Mouse (Mus musculus): ENCODE results near the gene Slc35e3.
A peak's percentile ranks its signal among the peaks of the same experiment; 100 is the strongest.
"Not testable (repeated sequence)": the region's sequence is repeated elsewhere in the genome, so short reads cannot be mapped to it uniquely, and the experiment has no call there.

Gene Slc35e3

GRCm38 (mm10) chr10:117712871-117713270, 33.3 kb downstream of the Slc35e3 start:
- no peak for DNase-seq (ENCODE audit: low spot score)

GRCm38 (mm10) chr10:117712191-117712754, 33.9 kb downstream of the Slc35e3 start:
- DNase-seq (ENCODE audit: low spot score): no peak

- DNase-seq (ENCODE audit: low spot score): no peak
These were observed 34.8 kb downstream of the Slc35e3 start for GRCm38 (mm10) chr10:117711408-117711807.

GRCm38 (mm10) chr10:117710604-117711141, 35.5 kb downstream of the Slc35e3 start, which contains the start of gene Mdm2:
Gene Mdm2 (minus strand): TSS chr10:117710758.
- peak; percentile 92 for DNase-seq (ENCODE audit: low spot score)

GRCm38 (mm10) chr10:117709930-117710603, 36.1 kb downstream of the Slc35e3 start:
- peak; percentile 76 for DNase-seq (ENCODE audit: low spot score)

GRCm38 (mm10) chr10:117709326-117709830, 36.8 kb downstream of the Slc35e3 start:
- DNase-seq (ENCODE audit: low spot score): no peak

GRCm38 (mm10) chr10:117708856-117709255, 37.3 kb downstream of the Slc35e3 start:
- DNase-seq (ENCODE audit: low spot score): no peak

GRCm38 (mm10) chr10:117708376-117708775, 37.8 kb downstream of the Slc35e3 start:
- DNase-seq (ENCODE audit: low spot score): no peak

GRCm38 (mm10) chr10:117707114-117707838, 38.9 kb downstream of the Slc35e3 start:
- DNase-seq (ENCODE audit: low spot score): no peak

- DNase-seq (ENCODE audit: low spot score): no peak
These were observed 39.7 kb downstream of the Slc35e3 start for GRCm38 (mm10) chr10:117706440-117706839.

- no peak for DNase-seq (ENCODE audit: low spot score)
These were observed 40.4 kb downstream of the Slc35e3 start for GRCm38 (mm10) chr10:117705806-117706205.

GRCm38 (mm10) chr10:117704964-117705335, 41.2 kb downstream of the Slc35e3 start:
- no peak for DNase-seq (ENCODE audit: low spot score)

GRCm38 (mm10) chr10:117704314-117704963, 41.7 kb downstream of the Slc35e3 start:
- DNase-seq (ENCODE audit: low spot score): not testable (repeated sequence)

GRCm38 (mm10) chr10:117703506-117703905, 42.7 kb downstream of the Slc35e3 start:
- DNase-seq (ENCODE audit: low spot score): no peak

GRCm38 (mm10) chr10:117702024-117702833, 43.9 kb downstream of the Slc35e3 start:
- DNase-seq (ENCODE audit: low spot score): no peak

- no peak for DNase-seq (ENCODE audit: low spot score)
These were observed 44.9 kb downstream of the Slc35e3 start for GRCm38 (mm10) chr10:117701034-117701829.

GRCm38 (mm10) chr10:117700450-117700849, 45.7 kb downstream of the Slc35e3 start:
- DNase-seq (ENCODE audit: low spot score): no peak

GRCm38 (mm10) chr10:117699914-117700313, 46.3 kb downstream of the Slc35e3 start:
- no peak for DNase-seq (ENCODE audit: low spot score)

- no peak for DNase-seq (ENCODE audit: low spot score)
These were observed 47.6 kb downstream of the Slc35e3 start for GRCm38 (mm10) chr10:117698313-117699138.

All from embryo, embryonic 10 days (tissue).